Mouse (Mus musculus): Measurements from ENCODE around the gene Erh.
A peak's percentile ranks its signal among the peaks of the same experiment; 100 is the strongest.

GRCm38 (mm10) chr12:80643693-80644505, at the start of gene Erh, which contains the start of gene Slc39a9:
- no peak for TF ChIP-seq CTCF (IDR thresholded peaks at IDR 0.05; ENCODE audit: borderline replicate concordance, insufficient read depth, low read length)
- TF ChIP-seq POLR2A (IDR thresholded peaks at IDR 0.05; ENCODE audit: low read depth, low read length): peak; percentile 85

All from embryonic fibroblast, embryonic 13.5 days (primary cell).